Mouse (Mus musculus) bone marrow, adult 2 months (tissue): ENCODE measurements around the gene Fgfr2.

Source experiments
- CTCF ChIP-seq: fragments of 200-500 bp; IDR thresholded peaks from 2 replicates; pipeline ENCODE4 v1.5.1; 2011; ENCODE audit warnings: low read length, control low read depth; ENCODE audit not compliant: control insufficient read depth, insufficient read depth
- POLR2A ChIP-seq: fragments of 200-500 bp; IDR thresholded peaks from 2 replicates; pipeline ENCODE4 v1.6.1; 2011; ENCODE audit warnings: low read depth, mild to moderate bottlenecking, control low read depth, low read length, borderline replicate concordance; ENCODE audit not compliant: control insufficient read depth

DNA sequence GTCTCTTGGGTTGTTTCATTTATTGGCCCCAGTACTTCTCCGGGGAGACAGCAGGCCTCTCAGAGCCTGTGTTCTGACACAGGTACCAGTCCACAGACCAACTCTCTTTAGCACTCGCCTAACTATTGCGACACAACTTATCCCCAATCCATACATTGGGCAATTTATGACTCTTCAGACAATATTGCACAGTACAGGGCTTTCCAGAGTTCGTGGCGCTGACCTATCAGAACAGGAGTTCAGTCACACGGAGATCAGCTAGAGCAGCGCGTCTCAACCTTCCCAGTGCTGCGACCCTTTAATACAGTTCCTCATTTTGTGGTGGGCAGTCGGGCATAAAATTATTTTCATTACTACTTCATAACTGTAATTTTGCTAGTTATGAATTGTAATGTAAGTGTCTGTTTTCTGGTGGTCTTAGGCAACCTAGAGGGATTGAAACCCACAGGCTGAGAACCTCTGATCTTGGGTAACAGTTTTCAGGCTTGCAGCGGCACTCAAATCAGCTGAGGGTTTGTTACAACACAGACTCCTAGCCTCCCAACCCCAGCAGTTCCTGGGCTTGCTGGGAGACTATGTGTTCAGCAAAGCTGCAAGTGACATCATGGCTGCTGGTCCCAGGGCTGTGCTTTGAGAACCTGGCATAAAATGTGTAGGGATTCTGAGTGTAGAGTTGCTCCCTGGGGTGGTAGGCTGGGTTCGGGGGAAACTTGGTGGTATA, 2283.6 kb downstream of the Fgfr2 start:
- TF ChIP-seq POLR2A: no peak
- TF ChIP-seq CTCF: no peak
